Mouse (Mus musculus): Measurements from ENCODE around the gene Nop2. TPM values are rescaled to one million over a fixed set of nuclear protein-coding genes. Genes with fewer than 3 reads are reported as not detected.

Nop2 gene
- polyA plus RNA-seq, 1 experiment from 2014 or later = 54.4 TPM

DNA sequence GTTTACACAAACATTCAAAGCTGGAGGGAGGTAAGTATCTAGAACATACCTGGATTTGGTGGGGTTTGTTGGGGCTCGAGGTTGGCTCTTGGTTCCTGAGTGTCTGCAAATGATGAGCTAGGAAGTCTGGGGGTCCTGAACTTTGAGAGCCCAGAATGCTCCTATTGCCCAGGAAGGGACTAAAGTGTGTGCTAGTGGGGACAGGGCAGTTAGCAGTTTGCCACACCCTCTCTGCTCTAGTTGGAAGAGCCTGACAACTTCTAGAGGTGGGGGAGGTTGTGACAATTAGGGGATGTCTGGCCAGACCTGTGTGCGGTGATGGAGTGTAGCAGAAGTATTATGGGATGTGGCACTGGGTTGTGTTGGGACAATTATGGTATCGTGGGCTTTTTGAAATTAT is 36.9 kb upstream of the Nop2 start:
- H3K27me3 ChIP-seq (replicated peaks; ENCODE audit: control insufficient read depth, insufficient read depth, low read length) = no peaks in the 10 kb centered on the region
- no peaks in the 10 kb centered on the region for H3K36me3 ChIP-seq (ENCODE audit: control insufficient read depth, insufficient read depth)
- no peaks in the 10 kb centered on the region for H3K9me3 ChIP-seq (ENCODE audit: control insufficient read depth, low read length)
- ATAC-seq = no peak
- H3K4me1 ChIP-seq (replicated peaks; ENCODE audit: control insufficient read depth, insufficient read depth, low read length) = peaks cover 38% of the 10 kb centered on the region
- H3K4me2 ChIP-seq (ENCODE audit: low read length) = no peak overlapping the region
- peak overlapping the region; percentile 86 for H3K27ac ChIP-seq (ENCODE audit: low read length)
- H3K4me3 ChIP-seq (replicated peaks; ENCODE audit: low read length) = no peak overlapping the region
- H3K9ac ChIP-seq (replicated peaks; ENCODE audit: low read depth, low read length) = no peak overlapping the region
- 77% methylated on average over 3 of the region's 3 CpGs for WGBS

- Histone ChIP-seq H3K4me2 (ENCODE audit: low read length) (peak within 1 kb of the TSS; percentile 79), H3K4me1 (replicated peaks; ENCODE audit: control insufficient read depth, insufficient read depth, low read length) (peaks cover 35% of the 10 kb centered on the region), H3K27ac (ENCODE audit: low read length) (peak within 1 kb of the TSS; percentile 86), H3K9me3 (ENCODE audit: control insufficient read depth, low read length) (no peaks in the 10 kb centered on the region), H3K27me3 (replicated peaks; ENCODE audit: control insufficient read depth, insufficient read depth, low read length) (no peaks in the 10 kb centered on the region), H3K36me3 (ENCODE audit: control insufficient read depth, insufficient read depth) (peaks cover 7% of the 10 kb centered on the region), H3K4me3 (replicated peaks; ENCODE audit: low read length) (peak within 1 kb of the TSS; percentile 96), H3K9ac (replicated peaks; ENCODE audit: low read depth, low read length) (peak within 1 kb of the TSS; percentile 80)
- WGBS = 1% methylated on average over 33 of the region's 45 CpGs
- ATAC-seq = peak; percentile 72
These were observed 36.1 kb upstream of the Nop2 start, which contains the start of gene Chd4 for GRCm38 (mm10) chr6:125095391-125096278. Chd4 (plus strand) TSS chr6:125095981.

DNA sequence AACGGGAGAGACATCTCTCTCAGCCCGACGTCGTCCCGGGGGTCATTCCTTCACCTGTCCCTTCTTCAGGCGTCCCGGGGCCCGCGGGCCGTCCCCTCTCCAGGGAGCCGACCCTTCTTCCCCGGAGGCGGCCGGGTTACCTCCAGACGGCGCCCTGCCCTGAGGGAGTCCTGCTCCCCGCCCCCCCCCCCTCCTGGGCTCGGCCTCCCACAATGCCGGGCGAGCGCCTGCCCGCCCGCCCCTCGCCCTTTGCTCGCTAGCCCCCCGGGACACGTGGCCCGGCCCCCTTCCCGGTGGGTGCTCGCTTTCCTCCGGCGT is 35.5 kb upstream of the Nop2 start:
- Histone ChIP-seq H3K4me3 (replicated peaks; ENCODE audit: low read length) (peak overlapping the region; percentile 96), H3K27ac (ENCODE audit: low read length) (peak overlapping the region; percentile 86), H3K9ac (replicated peaks; ENCODE audit: low read depth, low read length) (peak overlapping the region; percentile 80), H3K4me1 (replicated peaks; ENCODE audit: control insufficient read depth, insufficient read depth, low read length) (peaks cover 35% of the 10 kb centered on the region), H3K27me3 (replicated peaks; ENCODE audit: control insufficient read depth, insufficient read depth, low read length) (no peaks in the 10 kb centered on the region), H3K9me3 (ENCODE audit: control insufficient read depth, low read length) (no peaks in the 10 kb centered on the region), H3K4me2 (ENCODE audit: low read length) (peak overlapping the region; percentile 79), H3K36me3 (ENCODE audit: control insufficient read depth, insufficient read depth) (peaks cover 13% of the 10 kb centered on the region)
- under 1% methylated on average over 23 of the region's 32 CpGs for WGBS
- no peak for ATAC-seq

DNA sequence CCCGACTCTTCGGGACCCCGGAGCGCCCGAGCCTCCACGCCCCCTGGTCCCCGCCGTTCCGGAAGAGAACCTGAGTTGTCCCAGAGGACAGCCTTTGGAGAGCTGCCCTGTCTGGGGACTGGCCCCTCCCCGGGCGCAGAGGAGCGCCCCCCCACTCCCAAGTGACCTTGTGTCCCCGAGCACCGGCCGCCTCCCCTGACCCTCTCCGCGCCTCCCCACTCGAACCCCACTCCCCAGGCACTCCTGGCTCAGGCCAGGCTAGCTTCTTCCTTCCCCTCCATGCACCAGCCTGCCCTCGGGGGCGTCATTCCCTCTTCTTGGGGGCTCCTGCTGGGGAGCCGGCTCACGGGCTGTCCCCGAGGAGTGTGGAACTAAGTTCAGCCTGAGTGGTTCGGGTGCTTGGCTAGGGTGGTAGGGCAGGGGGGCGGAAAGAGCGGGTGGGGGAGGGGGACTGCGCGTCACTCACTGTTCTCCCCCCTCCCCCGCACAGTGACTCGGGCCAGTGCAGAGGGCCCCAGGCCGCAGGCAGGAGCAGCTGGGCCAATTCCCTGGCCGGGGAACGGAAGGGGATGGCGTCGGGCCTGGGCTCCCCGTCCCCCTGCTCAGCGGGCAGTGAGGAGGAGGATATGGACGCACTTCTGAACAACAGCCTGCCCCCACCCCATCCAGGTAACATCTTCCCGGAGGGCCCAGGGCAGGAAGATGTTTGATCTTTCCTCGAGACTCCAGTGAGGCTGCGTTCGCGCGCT is 34.9 kb upstream of the Nop2 start:
- H3K4me1 ChIP-seq (replicated peaks; ENCODE audit: control insufficient read depth, insufficient read depth, low read length) = peaks cover 35% of the 10 kb centered on the region
- H3K9me3 ChIP-seq (ENCODE audit: control insufficient read depth, low read length) = no peaks in the 10 kb centered on the region
- H3K4me2 ChIP-seq (ENCODE audit: low read length) = peak overlapping the region; percentile 79
- H3K9ac ChIP-seq (replicated peaks; ENCODE audit: low read depth, low read length) = peak overlapping the region; percentile 80
- H3K27me3 ChIP-seq (replicated peaks; ENCODE audit: control insufficient read depth, insufficient read depth, low read length) = no peaks in the 10 kb centered on the region
- H3K4me3 ChIP-seq (replicated peaks; ENCODE audit: low read length) = peak overlapping the region; percentile 96
- ATAC-seq = peak; percentile 29
- peaks cover 18% of the 10 kb centered on the region for H3K36me3 ChIP-seq (ENCODE audit: control insufficient read depth, insufficient read depth)
- peak overlapping the region; percentile 86 for H3K27ac ChIP-seq (ENCODE audit: low read length)
- WGBS = 0% methylated on average over 41 of the region's 44 CpGs

DNA sequence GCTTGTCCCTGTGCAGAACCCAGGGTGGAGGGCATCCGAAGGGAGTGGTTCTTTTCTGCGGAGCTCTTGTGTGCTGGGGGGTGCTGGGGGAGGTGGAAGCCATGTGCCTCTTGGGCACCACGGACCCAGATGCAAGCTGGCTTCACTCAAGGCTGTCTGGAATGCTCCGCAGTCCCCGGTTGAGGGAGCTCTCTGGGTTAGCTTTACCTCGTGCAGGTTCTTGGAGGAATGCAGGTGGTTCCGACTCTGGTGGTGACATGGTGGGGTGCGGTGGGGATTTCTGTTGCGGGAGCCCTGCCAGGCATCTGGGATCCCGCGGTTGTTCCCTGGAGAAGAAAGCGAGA is 34.4 kb upstream of the Nop2 start:
- ATAC-seq = peak; percentile 19
- Histone ChIP-seq H3K4me1 (replicated peaks; ENCODE audit: control insufficient read depth, insufficient read depth, low read length) (peaks cover 35% of the 10 kb centered on the region), H3K4me3 (replicated peaks; ENCODE audit: low read length) (peak overlapping the region; percentile 96), H3K4me2 (ENCODE audit: low read length) (peak overlapping the region; percentile 79), H3K27me3 (replicated peaks; ENCODE audit: control insufficient read depth, insufficient read depth, low read length) (no peaks in the 10 kb centered on the region), H3K27ac (ENCODE audit: low read length) (peak overlapping the region; percentile 86), H3K36me3 (ENCODE audit: control insufficient read depth, insufficient read depth) (peaks cover 23% of the 10 kb centered on the region), H3K9me3 (ENCODE audit: control insufficient read depth, low read length) (no peaks in the 10 kb centered on the region), H3K9ac (replicated peaks; ENCODE audit: low read depth, low read length) (peak overlapping the region; percentile 80)
- WGBS = under 1% methylated on average over 12 of the region's 12 CpGs

- Histone ChIP-seq H3K36me3 (ENCODE audit: control insufficient read depth, insufficient read depth) (peaks cover 29% of the 10 kb centered on the region), H3K27ac (ENCODE audit: low read length) (no peak overlapping the region), H3K27me3 (replicated peaks; ENCODE audit: control insufficient read depth, insufficient read depth, low read length) (no peaks in the 10 kb centered on the region), H3K4me1 (replicated peaks; ENCODE audit: control insufficient read depth, insufficient read depth, low read length) (peaks cover 35% of the 10 kb centered on the region), H3K9ac (replicated peaks; ENCODE audit: low read depth, low read length) (peak overlapping the region; percentile 80), H3K4me2 (ENCODE audit: low read length) (peak overlapping the region; percentile 79), H3K9me3 (ENCODE audit: control insufficient read depth, low read length) (no peaks in the 10 kb centered on the region), H3K4me3 (replicated peaks; ENCODE audit: low read length) (peak overlapping the region; percentile 96)
- no peak for ATAC-seq
- WGBS = 62% methylated on average over 8 of the region's 8 CpGs
These were observed 33.8 kb upstream of the Nop2 start for GRCm38 (mm10) chr6:125097951-125098350.

GRCm38 (mm10) chr6:125098513-125098912 is 33.2 kb upstream of the Nop2 start:
- peak overlapping the region; percentile 86 for H3K27ac ChIP-seq (ENCODE audit: low read length)
- 74% methylated on average over 3 of the region's 3 CpGs for WGBS
- peaks cover 31% of the 10 kb centered on the region for H3K36me3 ChIP-seq (ENCODE audit: control insufficient read depth, insufficient read depth)
- H3K27me3 ChIP-seq (replicated peaks; ENCODE audit: control insufficient read depth, insufficient read depth, low read length) = no peaks in the 10 kb centered on the region
- H3K9ac ChIP-seq (replicated peaks; ENCODE audit: low read depth, low read length) = peak overlapping the region; percentile 80
- H3K4me1 ChIP-seq (replicated peaks; ENCODE audit: control insufficient read depth, insufficient read depth, low read length) = peaks cover 35% of the 10 kb centered on the region
- H3K4me3 ChIP-seq (replicated peaks; ENCODE audit: low read length) = peak overlapping the region; percentile 96
- ATAC-seq = no peak
- no peaks in the 10 kb centered on the region for H3K9me3 ChIP-seq (ENCODE audit: control insufficient read depth, low read length)
- peak overlapping the region; percentile 79 for H3K4me2 ChIP-seq (ENCODE audit: low read length)

DNA sequence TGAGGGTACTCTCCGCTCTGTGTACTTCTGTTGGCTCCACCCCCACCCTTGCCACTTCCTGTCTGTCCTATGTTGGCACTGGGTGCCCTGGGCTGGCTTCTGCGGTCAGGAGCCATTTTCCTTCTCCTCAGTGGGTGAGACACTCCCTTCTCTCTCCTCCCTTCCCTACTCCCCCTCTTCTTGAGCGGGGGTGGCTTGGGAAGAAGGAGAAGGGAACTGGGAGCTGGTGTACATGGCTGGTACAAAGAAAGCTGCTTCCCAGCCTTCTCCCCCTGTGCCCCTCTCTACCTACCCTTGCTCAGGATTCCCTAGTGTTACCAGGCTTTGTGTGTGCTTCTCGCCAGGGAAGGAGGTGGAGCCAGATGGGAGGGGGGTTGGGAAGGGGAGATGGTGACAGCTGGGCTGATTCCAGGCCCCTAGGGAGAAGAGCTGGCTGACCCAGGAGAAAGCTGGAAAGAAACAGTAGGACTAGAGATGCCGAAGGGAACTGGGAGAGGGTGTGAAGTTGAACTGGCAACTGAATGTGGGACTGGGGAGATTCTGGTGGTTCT is 32.2 kb upstream of the Nop2 start:
- H3K9ac ChIP-seq (replicated peaks; ENCODE audit: low read depth, low read length) = peak overlapping the region; percentile 50
- no peaks in the 10 kb centered on the region for H3K9me3 ChIP-seq (ENCODE audit: control insufficient read depth, low read length)
- H3K4me1 ChIP-seq (replicated peaks; ENCODE audit: control insufficient read depth, insufficient read depth, low read length) = peaks cover 35% of the 10 kb centered on the region
- peak overlapping the region; percentile 86 for H3K27ac ChIP-seq (ENCODE audit: low read length)
- H3K4me2 ChIP-seq (ENCODE audit: low read length) = peak overlapping the region; percentile 79
- H3K4me3 ChIP-seq (replicated peaks; ENCODE audit: low read length) = peak overlapping the region; percentile 96
- no peaks in the 10 kb centered on the region for H3K27me3 ChIP-seq (replicated peaks; ENCODE audit: control insufficient read depth, insufficient read depth, low read length)
- 36% methylated on average over 5 of the region's 5 CpGs for WGBS
- peaks cover 38% of the 10 kb centered on the region for H3K36me3 ChIP-seq (ENCODE audit: control insufficient read depth, insufficient read depth)
- ATAC-seq = peak; percentile 16; the same call in 1 of the 2 replicates

DNA sequence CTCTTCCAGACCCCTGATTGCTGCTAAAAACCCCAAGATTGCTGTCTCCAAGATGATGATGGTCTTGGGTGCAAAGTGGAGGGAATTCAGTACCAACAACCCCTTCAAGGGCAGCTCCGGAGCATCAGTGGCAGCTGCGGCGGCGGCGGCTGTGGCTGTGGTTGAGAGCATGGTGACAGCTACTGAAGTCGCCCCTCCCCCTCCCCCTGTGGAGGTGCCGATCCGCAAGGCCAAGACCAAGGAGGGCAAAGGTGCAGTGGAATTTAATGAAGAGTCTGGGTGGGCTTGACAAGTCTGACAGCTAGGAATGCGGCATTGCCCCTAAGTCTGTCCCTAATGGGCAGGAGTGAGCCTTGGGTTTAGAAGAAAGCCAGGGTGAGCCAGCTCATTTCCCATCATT is 30.3 kb upstream of the Nop2 start:
- 89% methylated on average over 9 of the region's 9 CpGs for WGBS
- Histone ChIP-seq H3K9me3 (ENCODE audit: control insufficient read depth, low read length) (no peaks in the 10 kb centered on the region), H3K27me3 (replicated peaks; ENCODE audit: control insufficient read depth, insufficient read depth, low read length) (no peaks in the 10 kb centered on the region), H3K9ac (replicated peaks; ENCODE audit: low read depth, low read length) (no peak overlapping the region), H3K36me3 (ENCODE audit: control insufficient read depth, insufficient read depth) (peaks cover 53% of the 10 kb centered on the region), H3K27ac (ENCODE audit: low read length) (no peak overlapping the region), H3K4me2 (ENCODE audit: low read length) (no peak overlapping the region), H3K4me3 (replicated peaks; ENCODE audit: low read length) (no peak overlapping the region), H3K4me1 (replicated peaks; ENCODE audit: control insufficient read depth, insufficient read depth, low read length) (peaks cover 30% of the 10 kb centered on the region)
- ATAC-seq = no peak
